Mouse (Mus musculus) Patski (cell line): ENCODE data around the gene Jam3. TPM values are rescaled to one million over a fixed set of nuclear protein-coding genes. Genes with fewer than 3 reads are reported as not detected.

Experiments
- ATAC-seq: fragments of 100-300 bp; one replicate; pipeline ENCODE4 v1.8.0; 2021
- CTCF ChIA-PET: fragments of 350-600 bp; sonication (Branson Sonifier 250); formaldehyde crosslinking; loops from one replicate; lab custom pipeline; 2022; ENCODE audit warnings: inconsistent platforms; lab: Charles Lee
- POLR2A ChIA-PET: fragments of 350-600 bp; sonication (Branson Sonifier 250); formaldehyde crosslinking; loops from one replicate; lab custom pipeline; 2022; ENCODE audit warnings: antibody characterized with exemption, inconsistent platforms; lab: Charles Lee
- DNase-seq: peaks from one replicate; pipeline ENCODE4 v3.0.0-alpha.2; 2011; ENCODE audit warnings: low read depth, low spot score
- H3K27me3 ChIP-seq: fragments of 371-371 bp; one replicate; pipeline ENCODE4 v1.5.1; 2021
- CTCF ChIP-seq: fragments of 100-300 bp; IDR thresholded peaks from one replicate; pipeline ENCODE4 v1.5.1; 2021
- in situ Hi-C: fragments of 300-500 bp; cut with MboI; formaldehyde crosslinking; loops from 3 replicates; pipeline ENCODE4 v1.11.1; 2018; ENCODE audit warnings: low pct_unique_long_range_greater_than_20kb, mixed read lengths
- polyA plus RNA-seq: library from polyadenylated mRNA; unstranded; gene quantifications from one replicate; pipeline ENCODE4 v1.2.3, GENCODE M21; 2021

The Jam3 gene
- polyA plus RNA-seq, 1 experiment from 2014 or later = 40.0 TPM

DNA sequence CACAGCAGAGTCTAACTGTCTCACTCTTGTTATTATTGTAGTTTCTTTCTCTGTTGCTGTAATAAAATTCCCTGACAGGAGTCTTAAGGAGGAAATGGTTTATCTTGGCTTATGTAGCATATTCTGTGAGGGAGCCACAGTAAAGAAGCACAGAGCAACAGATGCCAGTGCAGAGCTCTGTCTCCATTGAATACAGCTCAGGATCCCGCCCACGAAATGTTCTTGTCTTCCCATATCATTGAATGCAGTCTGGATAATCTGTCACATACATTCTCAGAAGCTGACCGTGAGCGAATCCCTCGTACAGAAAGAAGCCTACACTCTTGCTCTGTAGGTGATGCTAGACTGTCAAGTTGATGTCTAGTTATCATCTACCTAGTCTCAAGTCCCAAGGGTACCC lies 96.9 kb downstream of the Jam3 start:
- H3K27me3 ChIP-seq = no peaks in the 10 kb centered on the region
- POLR2A ChIA-PET = no interaction called here
- ATAC-seq (no peak), DNase-seq (no peak)
- in situ Hi-C loops = no loop called here
- TF ChIP-seq CTCF = no peak
- CTCF ChIA-PET = no interaction called here

DNA sequence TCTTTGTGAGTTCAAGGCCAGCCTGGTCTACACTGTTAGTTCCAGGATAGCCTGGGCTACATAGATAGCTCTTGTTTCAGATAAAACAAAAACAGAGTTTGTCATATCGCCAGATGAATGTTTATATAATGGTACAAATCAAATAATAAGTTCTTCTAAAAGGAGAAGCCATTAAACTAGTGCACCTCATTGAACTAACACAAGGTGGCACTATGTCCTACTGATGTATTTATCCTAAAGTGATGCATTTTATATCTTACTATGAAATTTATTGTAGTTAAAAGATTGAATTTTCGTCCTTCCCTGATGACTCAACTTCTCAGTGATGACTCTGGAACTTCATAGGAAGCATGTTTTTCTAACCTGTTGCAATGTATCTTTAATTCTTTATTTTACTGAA lies 105.7 kb downstream of the Jam3 start:
- DNase-seq (no peak), ATAC-seq (no peak)
- peak; percentile 25 for TF ChIP-seq CTCF
- CTCF ChIA-PET = interaction anchor here (1.0 to 1.4 kb wide), 2 partner anchors 14 to 18 kb away, joined by 3 read pairs; no protein-coding TSS in a partner anchor
- POLR2A ChIA-PET = no interaction called here
- H3K27me3 ChIP-seq = no peaks in the 10 kb centered on the region
- in situ Hi-C loops = no loop called here

Other genes starting within 250 kb of the Jam3 start
- not detected for gene Gm1110, start 232.3 kb downstream of the Jam3 start, polyA plus RNA-seq
- 40.6 TPM for gene Acad8, start 155.9 kb downstream of the Jam3 start, polyA plus RNA-seq
- 63.2 TPM for gene Thyn1, start 155.7 kb downstream of the Jam3 start, polyA plus RNA-seq
- 36.9 TPM for gene Vps26b, start 125.4 kb downstream of the Jam3 start, polyA plus RNA-seq
- 14.8 TPM for gene Ncapd3, start 125.2 kb downstream of the Jam3 start, polyA plus RNA-seq
- gene Igsf9b, start 143.8 kb upstream of the Jam3 start, polyA plus RNA-seq = 1.5 TPM
- not detected for gene Spata19, start 241.4 kb upstream of the Jam3 start, polyA plus RNA-seq